Mouse (Mus musculus) hindbrain, embryonic 12.5 days (tissue): ENCODE results near the gene Sbf2. TPM values are rescaled to one million over a fixed set of nuclear protein-coding genes. Genes with fewer than 3 reads are reported as not detected.

Experiments used
- ATAC-seq: fragments of 200-750 bp; cut with Nextera tagmentation; 2 replicates; pipeline ENCODE4 v1.8.0; 2017; ENCODE audit warnings: moderate TSS enrichment; ENCODE audit not compliant: low FRiP score
- H3K27ac ChIP-seq: fragments of 300-500 bp; sonication (generic); 2 replicates; pipeline ENCODE4 v1.5.1; 2016; ENCODE audit warnings: mild to moderate bottlenecking
- H3K27me3 ChIP-seq: fragments of 300-500 bp; sonication (generic); 2 replicates; pipeline ENCODE4 v1.6.1; 2016; ENCODE audit warnings: mild to moderate bottlenecking
- H3K36me3 ChIP-seq: fragments of 300-500 bp; sonication (generic); 2 replicates; pipeline ENCODE4 v1.6.1; 2016; ENCODE audit warnings: mild to moderate bottlenecking
- H3K4me1 ChIP-seq: fragments of 300-500 bp; sonication (generic); 2 replicates; pipeline ENCODE4 v1.6.1; 2016
- H3K4me2 ChIP-seq: fragments of 300-500 bp; sonication (generic); replicated peaks from 2 replicates; pipeline ENCODE4 v1.6.1; 2016; ENCODE audit warnings: mild to moderate bottlenecking
- H3K4me3 ChIP-seq: fragments of 300-500 bp; sonication (generic); 2 replicates; pipeline ENCODE4 v1.5.1; 2016; ENCODE audit warnings: mild to moderate bottlenecking
- H3K9ac ChIP-seq: fragments of 300-500 bp; sonication (generic); 2 replicates; pipeline ENCODE4 v1.6.1; 2016; ENCODE audit warnings: mild to moderate bottlenecking, moderate library complexity
- H3K9me3 ChIP-seq: fragments of 300-500 bp; sonication (generic); replicated peaks from 2 replicates; pipeline ENCODE4 v1.6.1; 2016; ENCODE audit warnings: mild to moderate bottlenecking
- WGBS: fragments of 180-500 bp; shearing (Covaris S2); methylation state at CpG from one replicate; pipeline ENCODE4 v1.1.7; 2016; 5-methylcytosine and 5-hydroxymethylcytosine counted together
- polyA plus RNA-seq: library from polyadenylated mRNA; unstranded; fragments of >200 nt; fragmentation: Nextera tagmentation; extraction: Ambion mirVana; gene quantifications from 2 replicates; pipeline ENCODE4 v1.2.1, GENCODE M21; 2016

The Sbf2 gene
- polyA plus RNA-seq, 1 experiment from 2014 or later = 56.0 TPM

DNA sequence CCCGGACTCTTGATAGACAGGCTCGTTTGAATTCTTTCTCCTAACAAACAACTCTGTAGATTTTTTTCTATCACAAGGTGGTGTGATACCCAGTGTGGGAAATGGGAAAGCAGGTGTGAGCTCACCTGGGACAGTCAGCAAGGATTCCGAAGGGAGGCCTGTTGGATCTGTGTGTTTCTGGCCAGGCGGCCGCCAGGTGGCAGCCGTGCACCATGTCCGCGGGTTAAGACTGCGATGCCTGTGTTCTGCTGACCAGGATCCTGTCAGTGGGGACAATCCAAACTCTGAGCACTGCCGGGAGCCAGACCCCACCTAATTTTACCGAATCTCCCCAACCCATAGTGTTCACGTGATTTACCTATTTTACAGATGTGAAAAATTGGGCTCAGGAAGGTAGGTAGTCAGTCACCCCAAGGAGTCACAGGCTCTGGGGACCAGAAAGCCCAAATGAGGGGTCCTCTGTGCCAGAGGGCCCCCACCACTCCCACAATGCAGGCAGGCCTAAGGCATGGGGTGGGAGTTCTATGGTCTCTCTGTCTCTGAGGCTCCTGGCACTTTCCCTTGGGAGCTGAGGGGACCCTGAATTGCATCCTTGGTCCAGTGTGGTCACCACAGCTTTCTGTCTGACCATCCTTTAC, 327.8 kb downstream of the Sbf2 start:
- Histone ChIP-seq H3K36me3 (no peaks in the 10 kb centered on the region), H3K4me1 (no peaks in the 10 kb centered on the region), H3K4me3 (no peak overlapping the region), H3K9me3 (no peaks in the 10 kb centered on the region; the same call in 1 of the 2 replicates), H3K27me3 (no peaks in the 10 kb centered on the region), H3K4me2 (no peak overlapping the region), H3K9ac (no peak overlapping the region), H3K27ac (no peak overlapping the region)
- 10% methylated on average over 12 of the region's 12 CpGs for WGBS
- peak; percentile 78 for ATAC-seq

DNA sequence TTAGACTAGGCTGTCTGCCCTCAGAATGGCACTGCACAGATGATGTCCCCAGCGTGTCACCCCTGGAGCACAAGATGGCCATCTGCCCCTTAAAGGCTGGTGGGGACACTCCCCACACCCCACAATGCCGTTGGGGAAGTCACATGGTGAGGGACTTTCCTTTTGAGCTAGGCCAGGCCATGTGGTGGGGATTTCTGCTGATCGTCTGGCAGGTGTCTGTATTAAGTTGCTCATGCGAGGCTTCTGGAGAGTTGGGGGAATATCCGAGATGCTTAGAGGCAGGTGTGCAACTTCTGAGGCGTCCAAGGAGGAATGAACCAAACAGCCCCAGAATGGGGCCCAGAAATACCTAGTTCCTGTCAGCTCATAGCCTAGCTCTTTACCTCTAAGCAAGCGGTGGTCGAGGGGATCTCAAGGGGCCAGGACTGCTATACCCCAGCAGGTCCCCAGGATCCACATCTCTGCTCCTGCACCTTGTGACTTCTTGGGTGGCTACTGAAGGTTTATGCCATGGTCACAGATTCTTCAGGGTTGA, 328.5 kb downstream of the Sbf2 start:
- Histone ChIP-seq H3K9me3 (no peaks in the 10 kb centered on the region), H3K27ac (no peak overlapping the region), H3K9ac (no peak overlapping the region), H3K4me2 (no peak overlapping the region), H3K4me1 (no peaks in the 10 kb centered on the region), H3K36me3 (peaks cover 4% of the 10 kb centered on the region; the same call in 1 of the 2 replicates), H3K4me3 (no peak overlapping the region), H3K27me3 (no peaks in the 10 kb centered on the region)
- WGBS = 77% methylated on average over 8 of the region's 8 CpGs
- ATAC-seq = no peak

GRCm38 (mm10) chr7:110285849-110286151, 328.9 kb downstream of the Sbf2 start:
- Histone ChIP-seq H3K27me3 (no peaks in the 10 kb centered on the region), H3K27ac (no peak overlapping the region), H3K4me2 (no peak overlapping the region), H3K4me3 (no peak overlapping the region), H3K9ac (no peak overlapping the region), H3K9me3 (no peaks in the 10 kb centered on the region), H3K36me3 (peaks cover 6% of the 10 kb centered on the region; the same call in 1 of the 2 replicates), H3K4me1 (no peaks in the 10 kb centered on the region)
- 79% methylated on average over 3 of the region's 3 CpGs for WGBS
- no peak for ATAC-seq

DNA sequence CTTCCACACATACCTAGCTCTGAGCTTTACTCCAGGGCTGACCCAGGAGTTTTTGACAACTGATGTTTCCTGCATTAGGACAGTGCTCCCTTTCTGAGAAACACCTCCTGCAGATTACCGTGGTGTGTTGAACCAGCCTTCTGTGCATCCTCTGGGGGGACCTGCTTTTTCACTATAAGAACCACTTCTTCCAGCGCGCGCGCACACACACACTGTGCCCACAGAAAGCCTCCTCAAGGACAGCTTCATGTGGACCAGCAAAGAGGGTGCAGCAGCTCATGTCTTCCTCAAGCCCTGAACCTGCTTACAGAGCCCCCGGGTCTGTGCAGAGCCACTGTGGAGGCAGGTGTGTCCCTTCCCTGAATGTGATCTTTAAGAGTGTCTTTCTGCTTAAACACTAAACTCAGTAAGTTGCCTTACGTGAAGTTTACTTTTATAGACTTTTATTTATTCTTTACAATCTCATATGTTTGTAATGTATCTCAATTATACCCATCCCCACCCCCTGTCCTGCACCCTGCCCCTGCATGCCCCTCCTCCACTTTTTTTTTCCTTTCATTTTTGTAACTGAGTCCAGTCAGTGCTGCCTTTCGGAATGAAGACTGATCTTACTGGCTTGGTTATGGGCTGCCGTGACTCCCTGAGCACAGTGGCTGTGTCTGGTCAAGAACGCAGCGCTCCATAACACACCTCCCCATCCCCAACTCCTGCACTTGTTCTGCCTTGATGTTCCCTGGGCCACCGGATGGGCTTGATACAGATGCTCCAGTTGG, 329.5 kb downstream of the Sbf2 start:
- no peak for ATAC-seq
- Histone ChIP-seq H3K4me3 (no peak overlapping the region), H3K36me3 (peaks cover 9% of the 10 kb centered on the region; the same call in 1 of the 2 replicates), H3K27ac (no peak overlapping the region), H3K9me3 (no peaks in the 10 kb centered on the region), H3K4me1 (no peaks in the 10 kb centered on the region), H3K9ac (no peak overlapping the region), H3K4me2 (no peak overlapping the region), H3K27me3 (no peaks in the 10 kb centered on the region)
- 90% methylated on average over 12 of the region's 12 CpGs for WGBS

DNA sequence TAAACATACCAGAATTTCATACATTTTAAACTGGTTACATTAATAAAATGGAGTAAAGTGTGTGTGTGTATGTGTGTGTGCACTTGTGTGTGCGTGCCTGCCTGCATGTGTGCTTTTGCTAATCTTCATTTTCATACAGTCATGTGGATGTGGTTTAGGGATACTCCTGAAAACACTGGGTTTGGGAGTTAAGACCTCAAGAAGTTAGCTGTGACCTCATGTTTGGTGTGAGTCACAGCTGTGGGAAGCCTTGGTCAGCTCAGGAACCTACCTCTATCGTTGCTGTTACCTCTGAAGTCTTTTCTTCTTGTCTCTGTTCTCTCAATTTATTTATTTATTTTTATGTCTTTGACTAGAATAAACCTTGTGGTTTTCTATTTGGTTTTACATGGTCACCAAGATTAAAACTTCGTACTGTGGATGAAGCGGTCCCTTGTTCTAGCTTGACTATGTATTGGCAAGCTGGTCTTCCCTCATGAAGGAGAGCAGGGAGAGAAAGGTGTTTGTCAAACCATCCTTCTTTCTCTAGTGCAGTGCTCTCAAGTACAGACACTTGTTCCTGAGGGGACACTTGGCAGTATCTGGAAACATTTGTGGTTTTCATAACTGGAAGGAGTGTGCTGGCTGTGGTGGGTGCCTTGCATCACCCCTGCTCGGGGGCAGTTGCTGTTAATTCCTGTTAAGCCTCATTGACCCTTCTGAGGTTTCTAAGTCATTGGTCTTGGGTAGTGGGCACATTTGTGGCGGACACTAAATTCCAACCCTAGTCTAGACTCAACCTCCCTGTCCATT, 331.0 kb downstream of the Sbf2 start:
- H3K36me3 ChIP-seq = peaks cover 13% of the 10 kb centered on the region; the same call in 1 of the 2 replicates
- no peak overlapping the region for H3K4me2 ChIP-seq
- WGBS = 92% methylated on average over 6 of the region's 6 CpGs
- H3K9ac ChIP-seq = no peak overlapping the region
- H3K4me3 ChIP-seq = no peak overlapping the region
- no peaks in the 10 kb centered on the region for H3K4me1 ChIP-seq
- H3K9me3 ChIP-seq = no peaks in the 10 kb centered on the region
- no peak overlapping the region for H3K27ac ChIP-seq
- ATAC-seq = no peak
- H3K27me3 ChIP-seq = no peaks in the 10 kb centered on the region

DNA sequence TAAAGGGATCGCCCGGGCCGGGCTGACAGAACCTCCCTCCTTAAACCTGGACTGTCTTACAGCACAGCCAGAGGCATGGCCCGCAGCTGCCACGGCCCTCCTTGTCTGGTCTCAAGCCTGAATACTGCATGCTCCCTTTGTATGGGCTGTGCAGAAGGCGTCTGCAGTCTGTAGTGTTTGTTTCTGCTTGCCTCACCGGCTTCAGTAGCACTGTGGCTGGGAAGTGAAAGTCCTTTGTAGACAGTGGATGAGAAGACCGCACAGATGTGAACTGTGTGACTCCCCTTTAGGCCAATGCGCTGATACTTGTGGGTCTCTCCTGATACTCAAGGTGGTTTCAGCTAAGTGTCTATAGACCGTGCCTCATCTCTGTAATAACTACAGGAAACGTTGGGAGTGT, 331.9 kb downstream of the Sbf2 start:
- Histone ChIP-seq H3K36me3 (peaks cover 13% of the 10 kb centered on the region; the same call in 1 of the 2 replicates), H3K27ac (no peak overlapping the region), H3K27me3 (no peaks in the 10 kb centered on the region), H3K9me3 (no peaks in the 10 kb centered on the region), H3K9ac (no peak overlapping the region), H3K4me3 (no peak overlapping the region), H3K4me1 (no peaks in the 10 kb centered on the region), H3K4me2 (no peak overlapping the region)
- ATAC-seq = no peak
- 83% methylated on average over 11 of the region's 11 CpGs for WGBS

GRCm38 (mm10) chr7:110281435-110282256, 333.1 kb downstream of the Sbf2 start:
- Histone ChIP-seq H3K9ac (no peak overlapping the region), H3K4me3 (no peak overlapping the region)
- 91% methylated on average over 11 of the region's 11 CpGs for WGBS

GRCm38 (mm10) chr7:110279183-110279582, 335.5 kb downstream of the Sbf2 start:
- no peak overlapping the region for H3K4me2 ChIP-seq
- no peak overlapping the region for H3K27ac ChIP-seq
- no peaks in the 10 kb centered on the region for H3K4me1 ChIP-seq
- no peak overlapping the region for H3K9ac ChIP-seq
- no peak for ATAC-seq
- WGBS = 87% methylated on average over 4 of the region's 4 CpGs
- no peak overlapping the region for H3K4me3 ChIP-seq
- H3K36me3 ChIP-seq = peaks cover 13% of the 10 kb centered on the region; the same call in 1 of the 2 replicates
- H3K9me3 ChIP-seq = no peaks in the 10 kb centered on the region
- no peaks in the 10 kb centered on the region for H3K27me3 ChIP-seq

More at GRCm38 (mm10) chr7:110281435-110282256, 333.1 kb downstream of the Sbf2 start:
- Histone ChIP-seq H3K36me3 (peaks cover 13% of the 10 kb centered on the region; the same call in 1 of the 2 replicates), H3K27me3 (no peaks in the 10 kb centered on the region), H3K27ac (no peak overlapping the region), H3K4me2 (no peak overlapping the region), H3K4me1 (no peaks in the 10 kb centered on the region), H3K9me3 (no peaks in the 10 kb centered on the region)
- no peak for ATAC-seq

GRCm38 (mm10) chr7:110277734-110278245, 336.9 kb downstream of the Sbf2 start:
- H3K36me3 ChIP-seq = peaks cover 13% of the 10 kb centered on the region; the same call in 1 of the 2 replicates
- no peak overlapping the region for H3K4me2 ChIP-seq
- H3K27me3 ChIP-seq = no peaks in the 10 kb centered on the region
- H3K9ac ChIP-seq = no peak overlapping the region
- H3K9me3 ChIP-seq = no peaks in the 10 kb centered on the region
- H3K27ac ChIP-seq = no peak overlapping the region
- H3K4me3 ChIP-seq = no peak overlapping the region
- 94% methylated on average over 5 of the region's 5 CpGs for WGBS
- ATAC-seq = no peak
- no peaks in the 10 kb centered on the region for H3K4me1 ChIP-seq

DNA sequence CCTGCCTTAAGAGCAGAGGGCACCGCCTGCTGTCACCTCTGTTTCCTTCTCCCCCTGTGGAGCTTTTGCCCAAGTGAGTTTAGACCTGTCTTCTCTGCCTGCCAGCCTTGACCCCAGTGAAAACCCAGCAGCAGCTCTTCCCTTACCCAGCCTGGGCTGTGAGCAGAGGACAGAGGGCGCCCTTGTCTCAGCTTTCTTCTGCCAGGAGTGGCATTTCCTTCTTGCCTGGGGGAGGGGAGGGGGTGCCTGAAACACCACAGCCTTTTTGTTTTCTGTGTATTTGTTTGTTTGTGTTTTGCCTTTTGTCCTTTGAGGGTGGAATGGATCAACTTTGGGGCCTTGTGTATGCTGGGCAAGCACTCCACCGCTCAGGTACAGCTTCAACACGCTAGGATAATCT, 342.3 kb downstream of the Sbf2 start:
- H3K9ac ChIP-seq = 0 out of 2 replicates have a peak overlapping the region, but pooled peaks have one; percentile 24
- H3K4me2 ChIP-seq = no peak overlapping the region
- no peaks in the 10 kb centered on the region for H3K4me1 ChIP-seq
- 0 out of 2 replicates have a peak overlapping the region, but pooled peaks have one; percentile 14 for H3K27ac ChIP-seq
- ATAC-seq = no peak
- 78% methylated on average over 4 of the region's 4 CpGs for WGBS
- H3K27me3 ChIP-seq = no peaks in the 10 kb centered on the region
- H3K36me3 ChIP-seq = peaks cover 8% of the 10 kb centered on the region
- no peaks in the 10 kb centered on the region for H3K9me3 ChIP-seq
- H3K4me3 ChIP-seq = no peak overlapping the region

DNA sequence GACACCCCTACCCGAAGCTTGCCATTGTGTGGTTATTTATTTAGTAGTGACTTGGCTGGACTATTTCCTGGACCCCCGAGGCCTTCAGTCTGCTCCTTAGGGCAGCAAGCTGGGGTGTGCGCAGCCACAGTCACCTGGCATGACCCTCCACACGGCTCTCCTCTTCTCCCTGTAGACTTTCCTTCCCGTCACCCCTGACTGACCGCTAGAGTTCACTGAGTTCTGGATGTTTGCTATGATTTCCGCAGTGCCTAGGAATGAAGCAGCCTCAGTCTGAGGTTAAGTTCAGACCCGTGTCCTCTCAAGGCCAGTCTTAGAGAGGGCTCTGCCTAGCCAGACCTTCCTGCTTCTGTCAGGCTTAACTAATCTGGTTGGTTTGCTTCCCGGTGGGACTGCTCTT, 342.9 kb downstream of the Sbf2 start:
- Histone ChIP-seq H3K27ac (no peak overlapping the region), H3K9me3 (no peaks in the 10 kb centered on the region), H3K4me2 (no peak overlapping the region), H3K27me3 (no peaks in the 10 kb centered on the region), H3K4me3 (no peak overlapping the region), H3K9ac (no peak overlapping the region), H3K4me1 (no peaks in the 10 kb centered on the region), H3K36me3 (peaks cover 8% of the 10 kb centered on the region)
- no peak for ATAC-seq
- 65% methylated on average over 9 of the region's 9 CpGs for WGBS
